ENCODE assay signal across 27 mouse cellular contexts in genomic region chr5:90677560-90677959, GRCm38 (mm10). TPM values are rescaled to one million over a fixed set of nuclear protein-coding genes. Genes with fewer than 3 reads are reported as not detected.
DNase-seq lines count a peak whose midpoint lies in the region; ATAC-seq and TF ChIP-seq lines count a peak whose summit lies in the region.
"Had no signal": no experiment of that assay in that cellular context is flagged by ENCODE, and none has a peak within 500 bp of the region (broad histone marks: within the 10 kb centered on the region; RNA-seq: fewer than 3 reads in every experiment).

No protein-coding gene starts in this region.

- no peak for TF ChIP-seq POLR2A in embryonic fibroblast, embryonic 13.5 days (IDR thresholded peaks at IDR 0.05; ENCODE audit: low read depth, low read length)

- peaks cover 3% of the 10 kb centered on the region; the same call in 1 of the 2 replicates for H3K4me1 ChIP-seq in embryonic fibroblast, embryonic 13.5 days (ENCODE audit: control insufficient read depth, insufficient read depth, low read length)
- no peaks in the 10 kb centered on the region for H3K4me1 ChIP-seq in hindbrain, embryonic 16.5 days (ENCODE audit: control insufficient read depth, insufficient read depth, low read depth, low read length)
- H3K4me1 ChIP-seq: forebrain, embryonic 12.5 days; forebrain, embryonic 15.5 days; heart, embryonic 10.5 days; heart, embryonic 13.5 days had no signal

- TF ChIP-seq CTCF in embryonic fibroblast, embryonic 13.5 days (IDR thresholded peaks at IDR 0.05; ENCODE audit: borderline replicate concordance, insufficient read depth, low read length): no peak

- peak overlapping the region; percentile 67; the same call in 1 of the 2 replicates for H3K27ac ChIP-seq in embryonic fibroblast, embryonic 13.5 days (ENCODE audit: insufficient read depth, low read length)
- H3K27ac ChIP-seq in hindbrain, embryonic 16.5 days (ENCODE audit: low read depth, low read length): no peak overlapping the region
- H3K27ac ChIP-seq: forebrain, embryonic 12.5 days; forebrain, embryonic 15.5 days; heart, adult 2 months; heart, embryonic 10.5 days; heart, embryonic 13.5 days; hindbrain, embryonic 14.5 days had no signal

- no peaks in the 10 kb centered on the region for H3K9me3 ChIP-seq in hindbrain, embryonic 16.5 days (ENCODE audit: control insufficient read depth, low read length)
- H3K9me3 ChIP-seq: forebrain, embryonic 12.5 days; forebrain, embryonic 15.5 days; G1E; heart, embryonic 10.5 days; heart, embryonic 13.5 days had no signal

- no peak overlapping the region for H3K9ac ChIP-seq in hindbrain, embryonic 16.5 days (ENCODE audit: low read depth, low read length)
- H3K9ac ChIP-seq: forebrain, embryonic 12.5 days; forebrain, embryonic 15.5 days; heart, embryonic 13.5 days; hindbrain, embryonic 14.5 days had no signal

- H3K27me3 ChIP-seq in hindbrain, embryonic 16.5 days (replicated peaks; ENCODE audit: control insufficient read depth, insufficient read depth, low read length): no peaks in the 10 kb centered on the region
- H3K27me3 ChIP-seq: CH12.LX; forebrain, embryonic 12.5 days; forebrain, embryonic 15.5 days; heart, embryonic 13.5 days had no signal

- peak; percentile 76 for DNase-seq in 3T3-L1 (ENCODE audit: low read depth, low spot score)
- DNase-seq in adrenal gland, postnatal 14 days: no peak
- DNase-seq: adrenal gland, adult 8-10 months; adrenal gland, postnatal 36 days; cerebellum, adult 18-20 months; cerebellum, adult 9-10 months; cerebellum, postnatal 14 days; gastrocnemius, postnatal 10 days; gastrocnemius, postnatal 36 days; heart, adult 2 months; heart, postnatal 14 days; heart, postnatal 4 days had no signal

- H3K4me2 ChIP-seq in hindbrain, embryonic 16.5 days (ENCODE audit: low read length): no peak overlapping the region
- H3K4me2 ChIP-seq: forebrain, embryonic 12.5 days; forebrain, embryonic 15.5 days; heart, embryonic 13.5 days; hindbrain, embryonic 14.5 days had no signal

- no peak overlapping the region for H3K4me3 ChIP-seq in embryonic fibroblast, embryonic 13.5 days (ENCODE audit: insufficient read depth, low read length)
- H3K4me3 ChIP-seq in hindbrain, embryonic 16.5 days (ENCODE audit: low read length): no peak overlapping the region
- H3K4me3 ChIP-seq: forebrain, embryonic 12.5 days; forebrain, embryonic 15.5 days; heart, adult 2 months; heart, embryonic 10.5 days; heart, embryonic 13.5 days had no signal

- peak; percentile 58 for ATAC-seq in CD4-positive, CD25-positive, alpha-beta regulatory T cell, adult 4 months
- ATAC-seq in inflammation-experienced regulatory T-cells, adult 6 months: peak; percentile 46
- no peak for ATAC-seq in hindbrain, embryonic 16.5 days
- ATAC-seq in monocyte, adult 5-6 weeks (replicated peaks; ENCODE audit: insufficient number of reproducible peaks, low FRiP score, low TSS enrichment, poor library complexity, severe bottlenecking): no peak
- ATAC-seq: activated CD4-positive, CD25-positive, alpha-beta regulatory T cell, adult 4 months; forebrain, embryonic 15.5 days; intestine, embryonic 16.5 days had no signal

- 73% methylated on average over 2 of the region's 2 CpGs for WGBS in hindbrain, embryonic 16.5 days

- H3K36me3 ChIP-seq in hindbrain, embryonic 16.5 days (ENCODE audit: control insufficient read depth, insufficient read depth, low read length): no peaks in the 10 kb centered on the region
- H3K36me3 ChIP-seq: forebrain, embryonic 12.5 days; forebrain, embryonic 15.5 days; G1E; heart, embryonic 10.5 days; heart, embryonic 13.5 days had no signal

RNA-seq across cellular contexts. Expression of gene Rassf6, which starts 37.1 kb away (rescaled TPM):
- 1 to 10 TPM; 2.0 to 2.9 TPM for polyA plus RNA-seq in CD4-positive, CD25-positive, alpha-beta regulatory T cell, adult 4 months (2017; shearing (Covaris generic))
- polyA plus RNA-seq in embryonic fibroblast, embryonic 13.5 days (2011; ENCODE audit: insufficient read length, low read depth, missing spikeins): 4.6 and 6.7 TPM in 2 replicates
- 1 to 10 TPM; 1.7 to 3.9 (median 2.1) TPM for polyA plus RNA-seq in inflammation-experienced regulatory T-cells, adult 6 months (2017; shearing (Covaris generic))
- total RNA-seq in adrenal gland, postnatal 14 days (2021): 3.1 and 3.5 TPM in 2 replicates
- 3.3 and 4.1 TPM in 2 replicates for polyA plus RNA-seq in hindbrain, embryonic 16.5 days (2015; fragmentation: Nextera tagmentation; extraction: Ambion mirVana)
- 0.76 TPM in 1 of 3 replicates, not detected in the others for total RNA-seq in monocyte, adult 5-6 weeks (2017)
- total RNA-seq: G1E; gastrocnemius, adult 18-20 months; gastrocnemius, postnatal 10 days; gastrocnemius, postnatal 36 days; heart, adult 2 months; heart, postnatal 14 days had no signal
- polyA plus RNA-seq: G1E had no signal

Comparison
In these comparisons a context has a peak if more than half of its experiments do, and no peak if none do; other contexts are left out.
1. ATAC-seq: peak in CD4-positive, CD25-positive, alpha-beta regulatory T cell, adult 4 months (single experiment) and inflammation-experienced regulatory T-cells, adult 6 months (single experiment); none in hindbrain, embryonic 16.5 days (single experiment) and monocyte, adult 5-6 weeks (single experiment).